Comparison of ENCODE assay signal across 28 mouse cellular contexts in the genomic region with DNA sequence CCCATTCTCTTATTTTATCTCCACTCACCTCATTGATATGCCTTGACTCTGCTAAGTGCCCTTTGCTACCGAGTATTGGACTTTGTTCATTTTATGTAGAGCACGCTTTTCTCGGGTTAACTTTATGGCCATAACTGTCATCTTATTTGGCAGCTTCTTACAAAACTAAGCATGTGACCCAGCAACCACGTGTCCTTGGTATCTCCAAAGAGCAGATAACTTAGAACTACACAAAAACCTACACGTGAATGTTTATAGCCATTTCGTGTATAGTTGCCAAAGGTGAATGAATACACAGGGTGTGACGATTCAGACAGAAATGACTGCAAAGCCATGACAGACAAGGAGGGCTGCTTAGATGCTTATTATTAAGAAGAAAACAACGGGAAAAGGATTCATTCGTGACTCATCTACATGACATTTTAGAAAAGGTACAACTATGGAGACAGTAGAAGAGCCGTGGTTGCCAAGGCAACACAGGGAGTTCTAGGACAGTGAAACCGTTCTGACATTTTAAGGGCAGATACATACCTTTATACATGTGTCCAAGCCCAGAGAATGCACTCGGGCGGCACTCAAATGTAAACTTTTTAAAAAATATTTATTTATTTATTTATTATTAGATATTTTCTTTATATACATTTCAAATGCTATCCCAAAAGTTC. TPM values are rescaled to one million over a fixed set of nuclear protein-coding genes. Genes with fewer than 3 reads are reported as not detected.
DNase-seq lines count a peak whose midpoint lies in the region; ATAC-seq lines count a peak whose summit lies in the region.
"Had no signal": no experiment of that assay in that cellular context is flagged by ENCODE, and none has a peak within 500 bp of the region (broad histone marks: within the 10 kb centered on the region; RNA-seq: fewer than 3 reads in every experiment).

No protein-coding gene starts in this region.

- ATAC-seq in monocyte, adult 5-6 weeks (replicated peaks; ENCODE audit: insufficient number of reproducible peaks, low FRiP score, low TSS enrichment, poor library complexity, severe bottlenecking), result no peak
- ATAC-seq: midbrain, embryonic 13.5 days had no signal

- no peak overlapping the region for H3K4me3 ChIP-seq in heart, embryonic 10.5 days
- H3K4me3 ChIP-seq: embryonic facial prominence, embryonic 12.5 days; erythroblast, embryonic 14.5 days; forebrain, embryonic 12.5 days; hindbrain, embryonic 15.5 days; layer of hippocampus, adult 2 months; limb, embryonic 13.5 days; megakaryocyte, embryonic 14.5 days; midbrain, embryonic 13.5 days had no signal

- H3K4me1 ChIP-seq in heart, embryonic 10.5 days, result peaks cover 7% of the 10 kb centered on the region
- H3K4me1 ChIP-seq: embryonic facial prominence, embryonic 12.5 days; forebrain, embryonic 12.5 days; hindbrain, embryonic 15.5 days; limb, embryonic 13.5 days; megakaryocyte, embryonic 14.5 days; midbrain, embryonic 13.5 days had no signal

- H3K9me3 ChIP-seq in heart, embryonic 10.5 days, result no peaks in the 10 kb centered on the region
- H3K9me3 ChIP-seq: embryonic facial prominence, embryonic 12.5 days; forebrain, embryonic 12.5 days; hindbrain, embryonic 15.5 days; limb, embryonic 13.5 days; midbrain, embryonic 13.5 days had no signal

- WGBS in heart, embryonic 10.5 days, result 85% methylated on average over 13 of the region's 13 CpGs
- WGBS in large intestine, adult 2 months, result 45% methylated on average over 13 of the region's 13 CpGs

- H3K36me3 ChIP-seq in heart, embryonic 10.5 days, result no peaks in the 10 kb centered on the region
- H3K36me3 ChIP-seq: embryonic facial prominence, embryonic 12.5 days; forebrain, embryonic 12.5 days; hindbrain, embryonic 15.5 days; limb, embryonic 13.5 days; midbrain, embryonic 13.5 days had no signal

- peak; percentile 59 for DNase-seq in heart, adult 11 months
- no peak for DNase-seq in heart, embryonic 10.5 days (ENCODE audit: low spot score)
- peak; percentile 6 for DNase-seq in layer of hippocampus, adult 9-10 months (ENCODE audit: low spot score)
- no peak for DNase-seq in layer of hippocampus, adult 11-12 months (ENCODE audit: low spot score)
- DNase-seq in adrenal gland, postnatal 25 days, result peak; percentile 28
- peak; percentile 91 for DNase-seq in large intestine, adult 2 months (ENCODE audit: low read depth, low spot score)
- no peak for DNase-seq in left cerebral cortex, adult 8-10 months (ENCODE audit: low spot score in 2 of 2)
- DNase-seq: cerebellum, adult 11 months; cerebellum, adult 9-11 months; gastrocnemius, postnatal 25 days; lung, embryonic 14.5 days; lung, postnatal 36 days; spleen, adult 18-20 months; thymus, postnatal 14 days had no signal

- no peaks in the 10 kb centered on the region for H3K27me3 ChIP-seq in heart, embryonic 10.5 days (ENCODE audit: insufficient read depth, poor library complexity, severe bottlenecking)
- H3K27me3 ChIP-seq: embryonic facial prominence, embryonic 12.5 days; forebrain, embryonic 12.5 days; hindbrain, embryonic 15.5 days; limb, embryonic 13.5 days; midbrain, embryonic 13.5 days had no signal

- no peak overlapping the region for H3K27ac ChIP-seq in heart, embryonic 10.5 days
- H3K27ac ChIP-seq: embryonic facial prominence, embryonic 12.5 days; forebrain, embryonic 12.5 days; hindbrain, embryonic 15.5 days; layer of hippocampus, adult 2 months; limb, embryonic 13.5 days; liver, embryonic 14.5 days; midbrain, embryonic 13.5 days had no signal

RNA-seq across cellular contexts. Expression of a gene that starts 4.0 kb away (rescaled TPM):
- 0.11 TPM in 1 of 2 replicates, not detected in the other for polyA plus RNA-seq in heart, embryonic 10.5 days (2016; fragmentation: Nextera tagmentation; extraction: Ambion mirVana)
- total RNA-seq in adrenal gland, postnatal 25 days (2021), result 1.4 and 3.9 TPM in 2 replicates
- polyA plus RNA-seq in large intestine, adult 2 months (2012; rRNA removed), result 0.48 and 1.1 TPM in 2 replicates
- total RNA-seq in left cerebral cortex, adult 8-10 months (2022), result under 1 TPM in 3 of 4 experiments, not detected in 1; 0.20 to 0.32 (median 0.28) TPM
- total RNA-seq in monocyte, adult 5-6 weeks (2017), result not detected in 3 replicates
- total RNA-seq: gastrocnemius, postnatal 25 days; hematopoietic stem cell, adult 5-6 weeks; layer of hippocampus, adult 2 months had no signal
- polyA plus RNA-seq: embryonic facial prominence, embryonic 12.5 days; erythroblast, embryonic 14.5 days; forebrain, embryonic 12.5 days; heart, embryonic 16.5 days; hindbrain, embryonic 15.5 days; intestine, embryonic 14.5 days; neural tube, embryonic 11.5 days had no signal

RNA-seq across cellular contexts. Expression of a gene that starts 38.7 kb away (rescaled TPM):
- 0.80 and 12.9 TPM in 2 replicates for polyA plus RNA-seq in heart, embryonic 10.5 days (2016; fragmentation: Nextera tagmentation; extraction: Ambion mirVana)
- 0.67 TPM in 1 of 2 replicates, not detected in the other for total RNA-seq in adrenal gland, postnatal 25 days (2021)
- polyA plus RNA-seq in large intestine, adult 2 months (2012; rRNA removed), result 1.4 and 2.4 TPM in 2 replicates
- under 1 TPM in 3 of 4 experiments, not detected in 1; 0.25 to 0.63 (median 0.53) TPM for total RNA-seq in left cerebral cortex, adult 8-10 months (2022)
- 1.2 TPM in 1 of 3 replicates, not detected in the others for total RNA-seq in monocyte, adult 5-6 weeks (2017)
- total RNA-seq: gastrocnemius, postnatal 25 days; hematopoietic stem cell, adult 5-6 weeks had no signal
- polyA plus RNA-seq: embryonic facial prominence, embryonic 12.5 days had no signal

RNA-seq across cellular contexts. Expression of a gene that starts 44.5 kb away (rescaled TPM):
- 18.6 and 24.6 TPM in 2 replicates for polyA plus RNA-seq in heart, embryonic 10.5 days (2016; fragmentation: Nextera tagmentation; extraction: Ambion mirVana)
- 18.3 and 19.7 TPM in 2 replicates for total RNA-seq in adrenal gland, postnatal 25 days (2021)
- 15.8 and 23.7 TPM in 2 replicates for polyA plus RNA-seq in large intestine, adult 2 months (2012; rRNA removed)
- total RNA-seq in left cerebral cortex, adult 8-10 months (2022), result 10 to 100 TPM; 23.2 to 26.1 (median 25.1) TPM
- total RNA-seq in monocyte, adult 5-6 weeks (2017), result 25.4 to 41.4 TPM (median 25.8 TPM) in 3 replicates

Comparison
In these comparisons a context has a peak if more than half of its experiments do, and no peak if none do; other contexts are left out.
1. DNase-seq: peak in heart, adult 11 months (single experiment), layer of hippocampus, adult 9-10 months (single experiment), adrenal gland, postnatal 25 days (single experiment) and large intestine, adult 2 months (single experiment); none in heart, embryonic 10.5 days (single experiment), layer of hippocampus, adult 11-12 months (single experiment) and left cerebral cortex, adult 8-10 months (0 of 2).